Mouse (Mus musculus) erythroblast, embryonic 14.5 days (primary cell): ENCODE measurements around the gene Bcan. TPM values are rescaled to one million over a fixed set of nuclear protein-coding genes. Genes with fewer than 3 reads are reported as not detected.

Experiments
- H3K27me3 ChIP-seq: 2 replicates; pipeline ENCODE4 v1.6.1; 2012; ENCODE audit warnings: inconsistent platforms; ENCODE audit not compliant: control insufficient read depth
- H3K36me3 ChIP-seq: 2 replicates; pipeline ENCODE4 v1.6.1; 2012; ENCODE audit warnings: mild to moderate bottlenecking, inconsistent platforms; ENCODE audit not compliant: control insufficient read depth
- H3K4me1 ChIP-seq: 2 replicates; pipeline ENCODE4 v1.6.1; 2012; ENCODE audit warnings: inconsistent platforms; ENCODE audit not compliant: control insufficient read depth
- H3K4me3 ChIP-seq: replicated peaks from 2 replicates; pipeline ENCODE3; 2012; ENCODE audit warnings: moderate library complexity, mild to moderate bottlenecking, inconsistent platforms
- H3K9me3 ChIP-seq: 2 replicates; pipeline ENCODE4 v1.6.1; 2012; ENCODE audit warnings: low read length, inconsistent platforms, mixed read lengths; ENCODE audit not compliant: control insufficient read depth
- GATA1 ChIP-seq: IDR thresholded peaks from 2 replicates; pipeline ENCODE4 v1.6.1; 2012; ENCODE audit warnings: low read length, inconsistent platforms, mixed read lengths
- TAL1 ChIP-seq: IDR thresholded peaks from 3 replicates; pipeline ENCODE4 v1.6.1; 2012; ENCODE audit warnings: low read length, inconsistent platforms, mixed read lengths
- polyA plus RNA-seq: library from polyadenylated mRNA; stranded (reverse); fragments of >175 nt; gene quantifications from 2 replicates; pipeline ENCODE4 v1.2.3, GENCODE M21; 2012

Gene Bcan
- polyA plus RNA-seq, 1 experiment = not detected

DNA sequence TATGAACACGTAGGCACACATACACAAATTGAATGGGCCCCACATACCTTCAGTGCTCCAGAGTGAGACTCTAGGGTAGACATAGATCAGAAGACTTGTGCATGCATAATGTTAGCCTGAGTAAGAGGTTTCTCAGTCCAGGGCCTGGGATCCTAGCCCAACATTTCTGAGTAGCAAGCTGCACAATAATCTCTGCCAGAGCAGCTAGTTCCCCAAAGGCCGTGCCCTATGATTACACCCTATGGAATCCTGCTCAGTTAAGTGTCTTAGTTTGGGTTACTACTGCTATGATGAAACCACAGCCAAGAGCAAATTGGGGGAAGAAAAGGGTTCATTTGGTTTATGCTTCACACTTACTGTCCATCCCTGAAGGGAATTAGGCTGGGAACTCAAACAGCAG, 57.6 kb downstream of the Bcan start:
- Histone ChIP-seq H3K9me3 (no peaks in the 10 kb centered on the region; the same call in 1 of the 2 replicates), H3K27me3 (peaks cover 32% of the 10 kb centered on the region), H3K4me3 (no peak overlapping the region), H3K4me1 (peaks cover 2% of the 10 kb centered on the region; the same call in 1 of the 2 replicates), H3K36me3 (peaks cover 65% of the 10 kb centered on the region)
- no peak for TF ChIP-seq GATA1

DNA sequence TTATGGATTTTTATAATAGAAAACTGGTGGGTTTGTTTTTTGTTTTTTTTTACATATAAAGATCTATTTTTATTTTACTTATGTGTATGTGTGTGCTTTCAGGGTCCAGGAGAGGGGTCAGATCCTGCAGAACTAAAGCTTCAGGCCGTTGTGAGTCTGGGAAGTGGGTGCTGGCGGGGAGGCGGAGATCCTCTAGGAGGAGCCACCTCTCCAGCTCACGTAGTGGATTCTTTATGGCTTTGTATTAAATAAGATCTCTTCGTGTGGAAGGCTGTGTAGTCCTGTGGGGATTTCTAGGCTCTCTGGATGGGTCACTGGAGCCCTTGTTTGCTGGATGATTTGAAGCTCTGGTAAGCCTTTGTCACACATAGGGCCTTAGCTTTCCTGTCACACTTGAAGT, 59.4 kb downstream of the Bcan start:
- Histone ChIP-seq H3K4me1 (peaks cover 4% of the 10 kb centered on the region), H3K36me3 (peaks cover 81% of the 10 kb centered on the region), H3K4me3 (no peak overlapping the region), H3K27me3 (peaks cover 14% of the 10 kb centered on the region), H3K9me3 (no peaks in the 10 kb centered on the region)
- TF ChIP-seq GATA1 = no peak
- no peak for TF ChIP-seq TAL1

Other genes starting within 250 kb of the Bcan start
- not detected in 2 replicates for gene Ntrk1, start 205.1 kb downstream of the Bcan start, polyA plus RNA-seq
- not detected in 2 replicates for gene Insrr, start 203.3 kb downstream of the Bcan start, polyA plus RNA-seq
- 0.06 and 0.10 TPM in 2 replicates for gene Pear1, start 175.9 kb downstream of the Bcan start, polyA plus RNA-seq
- gene Sh2d2a, start 153.5 kb downstream of the Bcan start, polyA plus RNA-seq = 0.01 and 0.04 TPM in 2 replicates
- 11.4 and 11.7 TPM in 2 replicates for gene Prcc, start 114.6 kb downstream of the Bcan start, polyA plus RNA-seq
- gene Hdgf, start 93.9 kb downstream of the Bcan start, polyA plus RNA-seq = 86.9 and 109 TPM in 2 replicates
- 0.97 and 1.1 TPM in 2 replicates for gene Mrpl24, start 80.7 kb downstream of the Bcan start, polyA plus RNA-seq
- 0.25 and 0.26 TPM in 2 replicates for gene Isg20l2, start 69.9 kb downstream of the Bcan start, polyA plus RNA-seq
- 1.3 TPM in 2 replicates for gene Rrnad1, start 69.5 kb downstream of the Bcan start, polyA plus RNA-seq
- gene Crabp2, start 51.6 kb downstream of the Bcan start, polyA plus RNA-seq = not detected in 2 replicates
- 0.01 TPM in 1 of 2 replicates, not detected in the other for gene Nes, start 29.2 kb downstream of the Bcan start, polyA plus RNA-seq
- gene Hapln2, start 27.4 kb upstream of the Bcan start, polyA plus RNA-seq = not detected in 2 replicates
- 0.57 and 0.75 TPM in 2 replicates for gene Gpatch4, start 42.9 kb upstream of the Bcan start, polyA plus RNA-seq
- 1.2 and 2.1 TPM in 2 replicates for gene Naxe, start 58.3 kb upstream of the Bcan start, polyA plus RNA-seq
- gene Ttc24, start 78.1 kb upstream of the Bcan start, polyA plus RNA-seq = not detected in 2 replicates
- 1.6 and 3.1 TPM in 2 replicates for gene Iqgap3, start 81.7 kb upstream of the Bcan start, polyA plus RNA-seq
- 2.6 and 3.4 TPM in 2 replicates for gene Mef2d, start 142.1 kb upstream of the Bcan start, polyA plus RNA-seq